Mouse (Mus musculus) inflammation-experienced regulatory T-cells (primary cell): Measurements from ENCODE around the gene Olfr1264. TPM values are rescaled to one million over a fixed set of nuclear protein-coding genes. Genes with fewer than 3 reads are reported as not detected.

ENCODE experiments used
- polyA plus RNA-seq, 2 experiments: library from polyadenylated mRNA; unstranded; fragments of 100-300 nt; shearing (Covaris generic); gene quantifications; one replicate each; pipeline ENCODE4 v1.2.1; 2017

The Olfr1264 gene
- polyA plus RNA-seq = under 1 TPM; 0.04 to 0.38 TPM

GRCm38 (mm10) chr2:90025477-90025876 lies at the start of gene Olfr1264:
Gene Olfr1264 (minus strand): TSS chr2:90025577.

DNA sequence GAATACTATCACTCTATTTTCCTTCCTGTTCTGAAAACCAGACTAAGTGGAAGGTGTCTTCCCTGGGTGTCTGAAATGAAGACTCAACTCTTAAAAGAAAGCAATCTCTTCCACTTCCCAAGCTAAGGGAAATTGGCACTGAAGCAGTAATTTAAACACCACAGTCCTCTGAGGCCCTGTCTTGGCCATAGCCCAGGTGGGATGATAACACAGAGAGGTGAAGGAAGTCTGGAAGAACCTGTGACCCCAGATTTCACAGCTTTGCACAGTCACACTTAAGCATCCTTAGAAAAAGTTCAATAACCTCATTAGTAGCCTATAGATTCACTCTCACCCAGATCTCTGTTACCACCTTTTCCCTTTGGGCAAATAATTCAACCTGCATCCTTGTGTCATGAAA lies 38.1 kb upstream of the Olfr1264 start, which contains the start of gene Olfr140:
Gene Olfr140, minus strand, starts transcription at position 101 of the 400 bp plus-strand sequence.

GRCm38 (mm10) chr2:90035037-90035436 lies 9.7 kb upstream of the Olfr1264 start, which contains the start of gene Olfr1265:
Gene Olfr1265 (plus strand): TSS chr2:90035337.

GRCm38 (mm10) chr2:90011831-90012230 lies 13.5 kb downstream of the Olfr1264 start, which contains the start of gene Olfr1263:
Gene Olfr1263 (plus strand): TSS chr2:90012131.

GRCm38 (mm10) chr2:89999845-90000244 lies 25.5 kb downstream of the Olfr1264 start, which contains the start of gene Olfr1262:
Gene Olfr1262 (plus strand): TSS chr2:90000145.

DNA sequence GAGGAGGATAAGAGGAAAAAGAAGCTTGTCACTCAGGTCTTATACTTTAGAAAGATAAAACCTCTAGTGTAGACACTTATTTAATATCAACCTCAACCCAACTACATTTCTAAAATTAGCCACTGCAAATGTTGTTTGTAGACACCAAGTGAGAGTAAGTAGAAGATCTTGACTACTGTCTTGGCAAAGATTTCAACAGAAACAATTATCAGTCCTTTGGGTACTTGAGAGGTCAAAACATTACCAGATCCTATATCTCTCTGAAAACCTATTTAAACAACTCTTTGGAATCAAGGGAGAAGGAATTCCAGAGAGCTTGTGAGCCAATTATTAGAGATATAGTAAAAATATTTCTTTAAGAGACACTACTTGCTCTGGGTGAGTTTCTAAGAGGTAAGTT lies 34.5 kb downstream of the Olfr1264 start, which contains the start of gene Olfr1261:
Gene Olfr1261, plus strand, starts transcription at position 301 of the 400 bp plus-strand sequence.

DNA sequence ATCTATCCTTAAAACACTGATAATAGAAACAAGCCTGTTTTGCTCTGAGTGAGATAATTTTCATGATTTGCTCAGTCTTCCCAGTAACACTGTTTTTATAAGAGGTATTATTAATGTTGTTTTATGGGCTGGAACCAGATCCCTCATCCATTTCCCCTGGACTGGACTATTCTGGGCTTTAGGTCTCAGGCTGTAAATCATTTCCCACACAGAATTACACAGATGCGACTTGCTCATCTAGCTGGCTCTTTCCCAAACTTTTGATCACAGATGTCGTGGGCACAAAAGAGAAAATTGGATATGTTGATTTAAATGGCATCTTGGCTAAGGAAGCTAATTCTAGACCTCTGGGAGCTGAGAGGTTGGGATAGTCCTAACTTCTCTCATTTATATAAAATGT lies 51.2 kb downstream of the Olfr1264 start, which contains the start of gene Olfr1260:
Gene Olfr1260, plus strand, starts transcription at position 157 of the 400 bp plus-strand sequence.

Other genes starting within 250 kb of the Olfr1264 start
- not detected for gene Olfr1254, start 232.0 kb downstream of the Olfr1264 start, polyA plus RNA-seq
- gene Olfr1255, start 213.5 kb downstream of the Olfr1264 start, polyA plus RNA-seq = not detected
- not detected for gene Olfr1256, start 184.0 kb downstream of the Olfr1264 start, polyA plus RNA-seq
- under 1 TPM in 1 of 2 experiments, not detected in 1; 0.67 TPM for gene Olfr48, start 177.4 kb downstream of the Olfr1264 start, polyA plus RNA-seq
- gene Olfr1257, start 147.1 kb downstream of the Olfr1264 start, polyA plus RNA-seq = not detected
- under 1 TPM in 1 of 2 experiments, not detected in 1; 0.37 TPM for gene Olfr1258, start 98.3 kb downstream of the Olfr1264 start, polyA plus RNA-seq
- gene Olfr1259, start 76.9 kb downstream of the Olfr1264 start, polyA plus RNA-seq = under 1 TPM in 1 of 2 experiments, not detected in 1; 0.08 TPM
- not detected for gene Olfr1260, start 51.2 kb downstream of the Olfr1264 start, polyA plus RNA-seq
- gene Olfr1261, start 34.4 kb downstream of the Olfr1264 start, polyA plus RNA-seq = under 1 TPM in 1 of 2 experiments, not detected in 1; 0.38 TPM
- not detected for gene Olfr1262, start 25.4 kb downstream of the Olfr1264 start, polyA plus RNA-seq
- gene Olfr1263, start 13.4 kb downstream of the Olfr1264 start, polyA plus RNA-seq = under 1 TPM; 0.07 to 0.34 TPM
- gene Olfr1265, start 9.8 kb upstream of the Olfr1264 start, polyA plus RNA-seq = under 1 TPM; 0.07 to 0.23 TPM
- gene Olfr140, start 38.0 kb upstream of the Olfr1264 start, polyA plus RNA-seq = not detected
- gene Olfr1269, start 95.8 kb upstream of the Olfr1264 start, polyA plus RNA-seq = 1 to 10 TPM in 1 of 2 experiments, under 1 TPM in 1; 0.34 to 4.4 TPM
- gene Olfr32, start 116.7 kb upstream of the Olfr1264 start, polyA plus RNA-seq = not detected
- gene Olfr1270, start 127.5 kb upstream of the Olfr1264 start, polyA plus RNA-seq = under 1 TPM; 0.10 to 0.27 TPM
- gene Olfr1506, start 198.9 kb upstream of the Olfr1264 start, polyA plus RNA-seq = not detected
- not detected for gene Olfr142, start 232.0 kb upstream of the Olfr1264 start, polyA plus RNA-seq
- under 1 TPM; 0.04 to 0.29 TPM for gene Olfr1271, start 245.5 kb upstream of the Olfr1264 start, polyA plus RNA-seq